Mouse (Mus musculus) layer of hippocampus, adult 2 months (tissue): ENCODE measurements at regions not wholly inside any gene's neighbourhood (a gene's known extent, or its start where the extent isn't known, plus 50 kb on each side); places are given as distances from the start of the nearest gene placed in this dataset.

Source experiments
- DNase-seq, 2 experiments: peaks; one replicate each; pipeline ENCODE4 v3.0.0; 2022; ENCODE audit warnings: low spot score in 2 of 2
- H3K27ac ChIP-seq: fragments of 200-600 bp; 2 replicates; pipeline ENCODE4 v1.8.1; 2022
- H3K4me3 ChIP-seq: fragments of 200-600 bp; 2 replicates; pipeline ENCODE4 v1.8.1; 2022; ENCODE audit warnings: mild to moderate bottlenecking
- CTCF ChIP-seq: fragments of 200-600 bp; conservative IDR thresholded peaks from 2 replicates; pipeline ENCODE4 v1.8.1; 2022; ENCODE audit warnings: antibody characterized with exemption, mild to moderate bottlenecking, moderate library complexity

- H3K27ac ChIP-seq: no peak overlapping the region
- no peak for TF ChIP-seq CTCF
- no peak for DNase-seq
Measured at GRCm38 (mm10) chr7:70069662-70070061, 296.9 kb downstream of the Nr2f2 start.

GRCm38 (mm10) chr7:70067828-70068719 is 298.5 kb downstream of the Nr2f2 start:
- no peak for DNase-seq
- no peak for TF ChIP-seq CTCF
- Histone ChIP-seq H3K4me3 (no peak overlapping the region), H3K27ac (no peak overlapping the region)

More at GRCm38 (mm10) chr7:70069662-70070061, 296.9 kb downstream of the Nr2f2 start:
- no peak overlapping the region for H3K4me3 ChIP-seq

- DNase-seq: no peak
- no peak for TF ChIP-seq CTCF
- no peak overlapping the region for H3K27ac ChIP-seq
- no peak overlapping the region for H3K4me3 ChIP-seq
Measured at GRCm38 (mm10) chr7:70067071-70067470, 299.5 kb downstream of the Nr2f2 start.

- no peak for DNase-seq
- no peak overlapping the region for H3K4me3 ChIP-seq
- H3K27ac ChIP-seq: no peak overlapping the region
- TF ChIP-seq CTCF: no peak
Measured at GRCm38 (mm10) chr7:70066448-70066847, 300.1 kb downstream of the Nr2f2 start.

GRCm38 (mm10) chr7:70065471-70066130 is 300.9 kb downstream of the Nr2f2 start:
- Histone ChIP-seq H3K27ac (no peak overlapping the region), H3K4me3 (no peak overlapping the region)
- no peak for TF ChIP-seq CTCF
- DNase-seq: peak in 1 of 2 experiments; percentile 30

- TF ChIP-seq CTCF: no peak
- DNase-seq: no peak
Measured at GRCm38 (mm10) chr7:70047415-70047753, 319.2 kb downstream of the Nr2f2 start.

GRCm38 (mm10) chr7:70046691-70047414 is 319.7 kb downstream of the Nr2f2 start:
- DNase-seq: no peak
- Histone ChIP-seq H3K27ac (no peak overlapping the region), H3K4me3 (no peak overlapping the region)
- TF ChIP-seq CTCF: no peak

More at GRCm38 (mm10) chr7:70047415-70047753, 319.2 kb downstream of the Nr2f2 start:
- no peak overlapping the region for H3K4me3 ChIP-seq
- no peak overlapping the region for H3K27ac ChIP-seq

GRCm38 (mm10) chr7:70037011-70037410 is 329.5 kb downstream of the Nr2f2 start:
- H3K4me3 ChIP-seq: no peak overlapping the region
- TF ChIP-seq CTCF: no peak
- no peak for DNase-seq
- H3K27ac ChIP-seq: no peak overlapping the region

- Histone ChIP-seq H3K27ac (no peak overlapping the region), H3K4me3 (no peak overlapping the region)
- TF ChIP-seq CTCF: no peak
- no peak for DNase-seq
Measured at GRCm38 (mm10) chr7:70032857-70033256, 333.7 kb downstream of the Nr2f2 start.

GRCm38 (mm10) chr7:70029311-70029710 is 337.2 kb downstream of the Nr2f2 start:
- no peak for TF ChIP-seq CTCF
- DNase-seq: no peak
- Histone ChIP-seq H3K4me3 (no peak overlapping the region), H3K27ac (no peak overlapping the region)

GRCm38 (mm10) chr7:70025527-70025926 is 341.0 kb downstream of the Nr2f2 start:
- Histone ChIP-seq H3K27ac (no peak overlapping the region), H3K4me3 (no peak overlapping the region)
- no peak for TF ChIP-seq CTCF
- DNase-seq: no peak

GRCm38 (mm10) chr7:70016611-70017010 is 349.9 kb downstream of the Nr2f2 start:
- TF ChIP-seq CTCF: no peak

GRCm38 (mm10) chr7:70003200-70003986 is 363.1 kb downstream of the Nr2f2 start:
- no peak for TF ChIP-seq CTCF
- Histone ChIP-seq H3K4me3 (no peak overlapping the region), H3K27ac (no peak overlapping the region)
- DNase-seq: no peak

More at GRCm38 (mm10) chr7:70016611-70017010, 349.9 kb downstream of the Nr2f2 start:
- no peak overlapping the region for H3K27ac ChIP-seq
- H3K4me3 ChIP-seq: no peak overlapping the region
- DNase-seq: no peak
